ENCODE assay signal across 8 mouse cellular contexts in genomic region chr13:58214346-58215252, GRCm38 (mm10). TPM values are rescaled to one million over a fixed set of nuclear protein-coding genes. Genes with fewer than 3 reads are reported as not detected.
DNase-seq lines count a peak whose midpoint lies in the region; ATAC-seq and TF ChIP-seq lines count a peak whose summit lies in the region.

No protein-coding gene starts in this region.

- no peak for ATAC-seq in cerebellum, adult (ENCODE audit: insufficient number of reproducible peaks, low FRiP score, low TSS enrichment)
- ATAC-seq in heart, postnatal 0 days (ENCODE audit: insufficient read depth, low read depth) = peak; percentile 70
- ATAC-seq in liver, embryonic 11.5 days (replicated peaks; ENCODE audit: low FRiP score) = peak; percentile 53

- H3K27ac ChIP-seq in cortical plate, adult 2 months (ENCODE audit: insufficient read depth, low read length) = no peak overlapping the region
- H3K27ac ChIP-seq in heart, postnatal 0 days (ENCODE audit: low read depth) = peak overlapping the region; percentile 82
- H3K27ac ChIP-seq in liver, embryonic 11.5 days (ENCODE audit: low read depth, low read length) = peak overlapping the region; percentile 89

- no peak for TF ChIP-seq EP300 in heart, postnatal 0 days (IDR thresholded peaks at IDR 0.05; ENCODE audit: low read depth)

- no peaks in the 10 kb centered on the region for H3K9me3 ChIP-seq in heart, postnatal 0 days (replicated peaks; ENCODE audit: control insufficient read depth, low read length)
- no peaks in the 10 kb centered on the region for H3K9me3 ChIP-seq in liver, embryonic 11.5 days (ENCODE audit: control insufficient read depth, low read length)

- peak; percentile 20 for DNase-seq in cerebellum, adult 11 months
- peak; percentile 26 to 52 for DNase-seq in CD8-positive naive resting alpha-beta T cell, adult 2 months (ENCODE audit: low read depth in 2 of 2, low spot score in 2 of 2)
- peak; percentile 18 for DNase-seq in heart, postnatal 0 days (ENCODE audit: low spot score)
- no peak for DNase-seq in liver, embryonic 11.5 days (ENCODE audit: low spot score)
- DNase-seq in natural killer cell, adult 2 months (ENCODE audit: low spot score in 2 of 2) = peak; percentile 12 to 41
- no peak for DNase-seq in left cerebral cortex, adult 9 months (ENCODE audit: low spot score in 2 of 2)

- peak overlapping the region; percentile 55 for H3K4me3 ChIP-seq in cortical plate, adult 2 months (ENCODE audit: insufficient read depth, low read length)
- peak overlapping the region; percentile 84 for H3K4me3 ChIP-seq in heart, postnatal 0 days (ENCODE audit: low read depth, low read length)
- peak overlapping the region; percentile 99 for H3K4me3 ChIP-seq in liver, embryonic 11.5 days (ENCODE audit: low read depth, low read length)

- TF ChIP-seq POLR2A in cortical plate, adult 2 months (IDR thresholded peaks at IDR 0.05; ENCODE audit: extremely low read depth, insufficient read depth, low read length) = no peak

- WGBS in heart, postnatal 0 days = 1% methylated on average over 43 of the region's 49 CpGs
- WGBS in liver, embryonic 11.5 days = 1% methylated on average over 44 of the region's 49 CpGs

- peaks cover 11% of the 10 kb centered on the region; the same call in 1 of the 2 replicates for H3K4me1 ChIP-seq in cortical plate, adult 2 months (ENCODE audit: control insufficient read depth, insufficient read depth, low read length)
- peaks cover 26% of the 10 kb centered on the region for H3K4me1 ChIP-seq in heart, postnatal 0 days (ENCODE audit: control insufficient read depth, insufficient read depth)
- H3K4me1 ChIP-seq in liver, embryonic 11.5 days (replicated peaks; ENCODE audit: control insufficient read depth, insufficient read depth, low read length) = peaks cover 20% of the 10 kb centered on the region

- peak overlapping the region; percentile 96 for H3K9ac ChIP-seq in heart, postnatal 0 days (replicated peaks; ENCODE audit: low read depth, low read length)
- peak overlapping the region; percentile 98 for H3K9ac ChIP-seq in liver, embryonic 11.5 days (ENCODE audit: low read depth, low read length)

- H3K4me2 ChIP-seq in heart, postnatal 0 days (ENCODE audit: low read depth, low read length) = peak overlapping the region; percentile 78
- peak overlapping the region; percentile 85 for H3K4me2 ChIP-seq in liver, embryonic 11.5 days

- no peaks in the 10 kb centered on the region for H3K36me3 ChIP-seq in heart, postnatal 0 days (replicated peaks; ENCODE audit: control insufficient read depth, insufficient read depth, low read length)
- no peaks in the 10 kb centered on the region for H3K36me3 ChIP-seq in liver, embryonic 11.5 days (ENCODE audit: control insufficient read depth, insufficient read depth, low read length)

- no peak for TF ChIP-seq CTCF in cortical plate, adult 2 months (IDR thresholded peaks at IDR 0.05; ENCODE audit: extremely low read depth, insufficient read depth, low read length)
- no peak for TF ChIP-seq CTCF in heart, postnatal 0 days (IDR thresholded peaks at IDR 0.05; ENCODE audit: low read depth)

- no peaks in the 10 kb centered on the region for H3K27me3 ChIP-seq in heart, postnatal 0 days (ENCODE audit: control insufficient read depth, insufficient read depth, low read length)
- H3K27me3 ChIP-seq in liver, embryonic 11.5 days (replicated peaks; ENCODE audit: control insufficient read depth, insufficient read depth, low read length) = no peaks in the 10 kb centered on the region

RNA-seq across cellular contexts. Expression of gene Ubqln1, which starts 0.9 kb away (rescaled TPM):
- 112 and 119 TPM in 2 replicates for polyA plus RNA-seq in cortical plate, adult 2 months (2012; rRNA removed)
- 105 and 125 TPM in 2 replicates for total RNA-seq in heart, postnatal 0 days (2014; rRNA removed; ENCODE audit: low replicate concordance)
- 45.7 and 48.6 TPM in 2 replicates for polyA plus RNA-seq in heart, postnatal 0 days (2015; fragmentation: Nextera tagmentation; extraction: Ambion mirVana)
- 95.5 and 103 TPM in 2 replicates for polyA plus RNA-seq in liver, embryonic 11.5 days (2014; fragmentation: Nextera tagmentation; extraction: Ambion mirVana)

RNA-seq across cellular contexts. Expression of gene Idnk, which starts 57.1 kb away (rescaled TPM):
- 24.1 and 24.2 TPM in 2 replicates for polyA plus RNA-seq in cortical plate, adult 2 months (2012; rRNA removed)
- total RNA-seq in heart, postnatal 0 days (2014; rRNA removed; ENCODE audit: low replicate concordance) = 17.4 and 23.2 TPM in 2 replicates
- polyA plus RNA-seq in heart, postnatal 0 days (2015; fragmentation: Nextera tagmentation; extraction: Ambion mirVana) = 33.3 and 36.3 TPM in 2 replicates
- polyA plus RNA-seq in liver, embryonic 11.5 days (2014; fragmentation: Nextera tagmentation; extraction: Ambion mirVana) = 37.9 and 38.0 TPM in 2 replicates

Comparison
In these comparisons a context has a peak if more than half of its experiments do, and no peak if none do; other contexts are left out.
1. DNase-seq: peak in cerebellum, adult 11 months (single experiment), CD8-positive naive resting alpha-beta T cell, adult 2 months (2 of 2), heart, postnatal 0 days (single experiment) and natural killer cell, adult 2 months (2 of 2); none in liver, embryonic 11.5 days (single experiment) and left cerebral cortex, adult 9 months (0 of 2).
2. Peak in every context shown above with its lines, with median percentiles within 50 percentile points of each other: H3K4me3 ChIP-seq.